Mouse (Mus musculus) stomach, postnatal 0 days (tissue): ENCODE results near the gene Aldh3b2. TPM values are rescaled to one million over a fixed set of nuclear protein-coding genes. Genes with fewer than 3 reads are reported as not detected.
A peak's percentile ranks its signal among the peaks of the same experiment; 100 is the strongest.

Experiments
- ATAC-seq: fragments of 200-750 bp; cut with Nextera tagmentation; 2 replicates; pipeline ENCODE4 v1.8.0; 2017; ENCODE audit not compliant: low FRiP score, low TSS enrichment
- DNase-seq: peaks from one replicate; pipeline ENCODE4 v3.0.0-alpha.2; 2016; ENCODE audit warnings: low spot score
- H3K27ac ChIP-seq: fragments of 300-500 bp; sonication (generic); replicated peaks from 2 replicates; pipeline ENCODE4 v1.5.1; 2014; ENCODE audit warnings: mild to moderate bottlenecking, control low read depth
- H3K27me3 ChIP-seq: fragments of 300-500 bp; sonication (generic); 2 replicates; pipeline ENCODE4 v1.6.1; 2014; ENCODE audit warnings: low read length; ENCODE audit not compliant: control insufficient read depth, insufficient read depth
- H3K36me3 ChIP-seq: fragments of 300-500 bp; sonication (generic); 2 replicates; pipeline ENCODE4 v1.6.1; 2014; ENCODE audit warnings: low read length, mixed read lengths; ENCODE audit not compliant: control insufficient read depth, insufficient read depth
- H3K4me1 ChIP-seq: fragments of 300-500 bp; sonication (generic); replicated peaks from 2 replicates; pipeline ENCODE4 v1.6.1; 2014; ENCODE audit warnings: antibody characterized with exemption; ENCODE audit not compliant: control insufficient read depth, insufficient read depth
- H3K4me2 ChIP-seq: fragments of 300-500 bp; sonication (generic); replicated peaks from 2 replicates; pipeline ENCODE4 v1.6.1; 2014; ENCODE audit warnings: low read depth, mild to moderate bottlenecking, control low read depth, moderate library complexity
- H3K4me3 ChIP-seq: fragments of 300-500 bp; sonication (generic); 2 replicates; pipeline ENCODE4 v1.5.1; 2014; ENCODE audit warnings: low read depth, low read length, control low read depth
- H3K9ac ChIP-seq: fragments of 300-500 bp; sonication (generic); 2 replicates; pipeline ENCODE4 v1.6.1; 2014; ENCODE audit warnings: mild to moderate bottlenecking, low read length, control low read depth, mixed read lengths
- H3K9me3 ChIP-seq: fragments of 300-500 bp; sonication (generic); 2 replicates; pipeline ENCODE4 v1.6.1; 2016; ENCODE audit warnings: low read length; ENCODE audit not compliant: control insufficient read depth
- CTCF ChIP-seq: IDR thresholded peaks from 2 replicates; pipeline ENCODE4 v1.5.1; 2016; ENCODE audit warnings: antibody characterized with exemption, low read depth, mild to moderate bottlenecking, moderate library complexity
- EP300 ChIP-seq: optimal IDR thresholded peaks from 2 replicates; pipeline ENCODE3; 2016; ENCODE audit warnings: antibody characterized with exemption
- WGBS: fragments of 180-500 bp; shearing (Covaris S2); extraction: QIAGEN DNeasy Blood & Tissue Kit; methylation state at CpG from one replicate; pipeline ENCODE4 v1.1.7; 2014; 5-methylcytosine and 5-hydroxymethylcytosine counted together
- polyA plus RNA-seq: library from polyadenylated mRNA; unstranded; fragments of >200 nt; fragmentation: Nextera tagmentation; extraction: Ambion mirVana; gene quantifications from 2 replicates; pipeline ENCODE4 v1.2.1, GENCODE M21; 2015

Aldh3b2 gene
- polyA plus RNA-seq, 1 experiment from 2014 or later: 75.8 TPM

DNA sequence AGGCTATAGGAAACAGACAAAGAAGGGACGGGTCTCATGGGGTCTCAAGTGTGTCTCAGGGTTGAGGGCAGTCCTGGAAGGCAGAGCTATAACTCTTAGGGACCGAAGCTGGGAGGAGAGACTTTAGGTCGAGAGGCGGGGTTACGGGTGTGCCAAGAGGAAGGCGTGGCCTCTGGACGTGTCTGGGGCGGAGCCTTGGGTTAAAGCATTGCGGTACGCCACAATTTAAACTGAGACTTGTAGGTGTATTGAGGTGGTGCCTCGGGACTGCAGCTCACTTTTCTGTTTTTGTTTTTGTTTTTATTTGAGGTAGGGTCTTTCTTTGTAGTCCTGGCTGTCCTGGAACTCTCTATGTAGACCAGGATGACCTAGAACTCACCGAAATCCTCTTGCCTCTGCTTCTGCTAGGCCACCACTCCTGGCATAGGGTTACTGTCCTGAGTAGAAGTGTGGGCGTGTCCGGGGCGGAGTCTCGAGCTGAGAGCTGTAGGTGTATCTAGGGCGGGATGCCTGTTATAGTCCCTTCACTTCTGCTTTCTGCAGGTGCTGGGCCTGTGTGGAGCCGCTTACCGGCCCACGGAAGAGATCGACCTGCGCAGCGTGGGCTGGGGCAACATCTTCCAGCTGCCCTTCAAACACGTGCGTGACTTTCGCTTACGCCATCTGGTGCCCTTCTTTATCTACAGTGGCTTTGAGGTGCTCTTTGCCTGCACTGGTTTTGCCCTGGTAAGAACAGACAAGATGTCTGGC lies 29.0 kb upstream of the Aldh3b2 start:
- no peaks in the 10 kb centered on the region for H3K9me3 ChIP-seq
- ATAC-seq (peak; percentile 81), DNase-seq (peak; percentile 81)
- 20% methylated on average over 27 of the region's 27 CpGs for WGBS
- no peak overlapping the region for H3K4me3 ChIP-seq
- no peak overlapping the region for H3K27ac ChIP-seq
- H3K36me3 ChIP-seq: no peaks in the 10 kb centered on the region
- H3K9ac ChIP-seq: no peak overlapping the region
- H3K27me3 ChIP-seq: no peaks in the 10 kb centered on the region
- TF ChIP-seq EP300: no peak
- TF ChIP-seq CTCF: no peak
- H3K4me2 ChIP-seq: peak overlapping the region; percentile 37
- H3K4me1 ChIP-seq: no peaks in the 10 kb centered on the region

DNA sequence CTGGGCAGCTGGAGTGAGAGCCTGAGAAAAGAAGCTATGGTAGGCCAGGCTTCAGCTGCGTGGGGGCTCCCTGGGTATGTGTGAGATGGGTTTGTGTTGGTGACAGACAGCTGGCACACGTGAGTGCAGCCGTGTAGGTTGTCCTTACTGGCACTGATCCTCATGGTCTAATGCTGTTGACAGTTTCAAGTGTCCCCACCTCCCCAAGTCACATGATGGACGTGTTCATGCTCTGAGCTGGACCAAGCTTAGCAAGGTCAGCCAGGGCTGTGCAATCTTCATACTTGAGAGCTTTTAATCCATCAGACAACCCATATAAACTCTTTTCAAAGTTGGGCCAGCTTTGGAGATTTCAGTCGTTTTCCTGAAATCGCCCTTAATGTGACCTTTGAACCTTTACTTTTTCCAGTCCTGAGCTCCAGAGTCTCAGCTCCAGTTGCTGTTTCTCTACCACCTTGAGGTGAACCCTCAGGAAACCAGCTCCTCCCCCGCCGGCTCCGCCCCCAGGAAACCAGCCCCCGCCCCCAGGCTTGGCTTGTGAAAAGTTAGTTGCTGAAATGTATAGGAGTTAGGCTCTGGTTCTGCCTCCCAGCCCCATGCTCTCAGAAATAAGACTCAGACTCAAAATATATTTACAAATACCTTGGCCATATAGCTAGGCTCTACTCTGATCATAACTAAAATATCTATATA lies 26.1 kb upstream of the Aldh3b2 start:
- no peaks in the 10 kb centered on the region for H3K4me1 ChIP-seq
- H3K36me3 ChIP-seq: no peaks in the 10 kb centered on the region
- 29% methylated on average over 10 of the region's 10 CpGs for WGBS
- DNase-seq: peak; percentile 55
- ATAC-seq: no peak
- no peak for TF ChIP-seq EP300
- no peak overlapping the region for H3K9ac ChIP-seq
- no peaks in the 10 kb centered on the region for H3K27me3 ChIP-seq
- H3K27ac ChIP-seq: no peak overlapping the region
- no peaks in the 10 kb centered on the region for H3K9me3 ChIP-seq
- H3K4me2 ChIP-seq: no peak overlapping the region
- H3K4me3 ChIP-seq: no peak overlapping the region

DNA sequence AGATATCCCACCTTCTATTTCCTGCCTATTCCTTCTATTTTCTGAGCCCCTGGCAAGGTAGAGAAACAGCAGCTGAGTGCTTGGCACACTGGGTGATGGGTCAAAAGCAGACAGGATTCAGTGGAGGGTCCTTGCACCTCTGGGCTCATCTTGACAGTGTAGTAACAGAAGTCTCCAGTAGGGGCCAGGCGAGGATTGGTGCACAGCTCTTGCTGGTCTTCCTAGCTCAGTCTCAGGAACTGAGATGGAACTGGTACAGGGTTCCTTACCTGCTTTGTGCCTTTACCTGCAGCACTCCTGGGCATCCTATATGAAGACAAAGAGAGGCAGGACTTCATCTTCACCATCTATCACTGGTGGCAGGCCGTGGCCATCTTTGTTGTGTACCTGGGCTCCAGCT lies 25.4 kb upstream of the Aldh3b2 start:
- no peak overlapping the region for H3K4me2 ChIP-seq
- WGBS: 16% methylated on average over 2 of the region's 2 CpGs
- DNase-seq (peak; percentile 70), ATAC-seq (0 out of 2 replicates have a peak, but pooled peaks have one; percentile 47)
- no peaks in the 10 kb centered on the region for H3K36me3 ChIP-seq
- no peaks in the 10 kb centered on the region for H3K27me3 ChIP-seq
- H3K9ac ChIP-seq: no peak overlapping the region
- no peak for TF ChIP-seq EP300
- TF ChIP-seq CTCF: peak; percentile 97
- no peaks in the 10 kb centered on the region for H3K4me1 ChIP-seq
- no peaks in the 10 kb centered on the region for H3K9me3 ChIP-seq
- H3K4me3 ChIP-seq: no peak overlapping the region
- no peak overlapping the region for H3K27ac ChIP-seq

DNA sequence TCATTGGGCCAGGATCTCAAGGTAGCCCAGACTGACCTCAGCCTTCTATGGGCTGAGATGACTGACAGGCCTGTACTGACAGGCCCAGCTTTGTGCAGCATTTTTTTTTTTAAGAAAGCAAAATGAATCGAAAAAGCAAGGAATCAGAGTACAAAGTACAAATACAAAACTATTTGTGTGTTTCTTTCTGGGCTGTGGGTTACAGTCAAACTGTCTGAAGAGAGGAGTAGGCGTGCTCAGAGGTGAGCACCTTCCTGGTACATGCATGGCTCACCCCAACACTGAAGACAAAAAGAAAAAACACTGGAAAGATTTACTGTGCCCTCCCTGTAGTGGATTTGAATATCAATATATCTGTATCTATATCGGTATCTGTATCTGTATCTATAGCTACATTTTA lies 24.3 kb upstream of the Aldh3b2 start:
- Histone ChIP-seq H3K9me3 (no peaks in the 10 kb centered on the region), H3K9ac (no peak overlapping the region), H3K4me3 (no peak overlapping the region), H3K4me2 (no peak overlapping the region), H3K27ac (no peak overlapping the region), H3K27me3 (no peaks in the 10 kb centered on the region), H3K36me3 (no peaks in the 10 kb centered on the region), H3K4me1 (no peaks in the 10 kb centered on the region)
- TF ChIP-seq EP300: no peak
- TF ChIP-seq CTCF: no peak
- DNase-seq (no peak), ATAC-seq (no peak)
- WGBS: 74% methylated on average over 3 of the region's 3 CpGs

DNA sequence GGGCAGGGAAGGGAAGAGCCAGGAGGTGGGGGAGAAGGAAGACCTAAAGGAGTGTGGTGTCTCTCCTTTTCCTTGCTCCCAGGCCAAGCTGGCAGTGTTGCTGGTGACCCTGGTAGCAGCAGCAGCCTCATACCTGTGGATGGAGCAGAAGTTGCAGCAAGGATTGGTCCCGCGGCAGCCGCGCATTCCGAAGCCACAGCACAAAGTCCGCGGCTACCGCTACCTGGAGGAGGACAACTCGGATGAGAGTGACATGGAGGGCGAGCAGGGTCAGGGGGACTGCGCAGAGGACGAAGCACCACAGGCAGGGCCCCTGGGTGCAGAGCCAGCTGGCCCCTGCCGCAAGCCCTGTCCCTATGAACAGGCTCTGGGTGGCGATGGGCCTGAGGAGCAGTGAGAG lies 23.6 kb upstream of the Aldh3b2 start:
- Histone ChIP-seq H3K27me3 (no peaks in the 10 kb centered on the region), H3K4me2 (no peak overlapping the region), H3K9me3 (no peaks in the 10 kb centered on the region), H3K4me1 (no peaks in the 10 kb centered on the region), H3K36me3 (no peaks in the 10 kb centered on the region), H3K27ac (no peak overlapping the region), H3K4me3 (no peak overlapping the region), H3K9ac (no peak overlapping the region)
- no peak for TF ChIP-seq CTCF
- no peak for TF ChIP-seq EP300
- WGBS: 78% methylated on average over 13 of the region's 14 CpGs
- no peak for ATAC-seq
- DNase-seq: no peak

DNA sequence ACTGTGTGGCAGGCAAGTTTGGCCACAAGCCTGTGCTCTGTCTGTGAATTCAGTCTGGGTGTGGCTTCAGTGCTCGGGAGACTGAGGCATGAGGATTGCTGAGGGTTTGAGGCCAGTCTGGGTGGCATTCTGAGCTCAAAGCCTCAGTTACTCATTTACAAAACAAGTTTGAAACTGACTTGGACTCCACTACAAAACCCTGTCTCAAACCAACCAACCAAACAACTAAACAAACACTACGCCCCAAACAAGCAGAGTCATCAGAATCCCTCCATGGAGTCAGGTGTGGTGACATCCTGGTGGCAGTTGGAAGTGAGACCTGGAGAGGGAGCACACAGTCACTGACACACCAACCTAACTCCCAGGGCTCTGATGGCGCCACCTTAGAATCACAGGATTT lies 21.8 kb upstream of the Aldh3b2 start:
- no peak for ATAC-seq
- no peak for TF ChIP-seq EP300
- no peak for TF ChIP-seq CTCF
- H3K4me2 ChIP-seq: no peak overlapping the region
- no peak overlapping the region for H3K4me3 ChIP-seq
- H3K27me3 ChIP-seq: no peaks in the 10 kb centered on the region
- no peaks in the 10 kb centered on the region for H3K9me3 ChIP-seq
- 72% methylated on average over 3 of the region's 3 CpGs for WGBS
- H3K4me1 ChIP-seq: no peaks in the 10 kb centered on the region
- H3K9ac ChIP-seq: no peak overlapping the region
- no peak for DNase-seq
- no peak overlapping the region for H3K27ac ChIP-seq
- no peaks in the 10 kb centered on the region for H3K36me3 ChIP-seq
